Mouse (Mus musculus) bone marrow macrophage, adult 2 months (primary cell): ENCODE measurements around the gene Zdhhc5. TPM values are rescaled to one million over a fixed set of nuclear protein-coding genes. Genes with fewer than 3 reads are reported as not detected.

Experiments
- H3K27ac ChIP-seq: 2 replicates; pipeline ENCODE4 v1.5.1; 2012; ENCODE audit warnings: low read depth, low read length; ENCODE audit not compliant: insufficient read depth
- H3K4me1 ChIP-seq: 2 replicates; pipeline ENCODE4 v1.6.1; 2012; ENCODE audit warnings: low read length; ENCODE audit not compliant: control insufficient read depth, insufficient read depth
- H3K4me3 ChIP-seq: 2 replicates; pipeline ENCODE4 v1.5.1; 2012; ENCODE audit warnings: mild to moderate bottlenecking, low read length, moderate library complexity; ENCODE audit not compliant: insufficient read depth
- CTCF ChIP-seq: IDR thresholded peaks from 2 replicates; pipeline ENCODE4 v1.5.1; 2012; ENCODE audit warnings: low read depth, mild to moderate bottlenecking, low read length, moderate library complexity
- POLR2A ChIP-seq: IDR thresholded peaks from 2 replicates; pipeline ENCODE4 v1.6.1; 2012; ENCODE audit warnings: mild to moderate bottlenecking, low read depth, low read length, borderline replicate concordance
- polyA plus RNA-seq: library from polyadenylated mRNA; stranded (reverse); fragments of >200 nt; gene quantifications from 2 replicates; pipeline ENCODE4 v1.2.4, GENCODE M21; 2012; ENCODE audit not compliant: missing spikeins, insufficient read depth, insufficient read length

Gene Zdhhc5
- polyA plus RNA-seq, 1 experiment: 29.2 TPM

- Histone ChIP-seq H3K4me3 (peak overlapping the region; percentile 59), H3K4me1 (peaks cover 17% of the 10 kb centered on the region), H3K27ac (peak overlapping the region; percentile 2; the same call in 1 of the 2 replicates)
- TF ChIP-seq CTCF (no peak), POLR2A (no peak)
Observed at GRCm38 (mm10) chr2:84649674-84650073, 65.3 kb downstream of the Zdhhc5 start.

- H3K4me3 ChIP-seq: peak overlapping the region; percentile 49
- TF ChIP-seq CTCF (no peak), POLR2A (no peak)
Observed at GRCm38 (mm10) chr2:84648369-84648768, 66.6 kb downstream of the Zdhhc5 start.

GRCm38 (mm10) chr2:84647051-84647568 is 67.9 kb downstream of the Zdhhc5 start:
- Histone ChIP-seq H3K27ac (no peak overlapping the region), H3K4me3 (no peak overlapping the region), H3K4me1 (peaks cover 27% of the 10 kb centered on the region)
- TF ChIP-seq CTCF (no peak), POLR2A (no peak)

More at GRCm38 (mm10) chr2:84648369-84648768, 66.6 kb downstream of the Zdhhc5 start:
- H3K27ac ChIP-seq: no peak overlapping the region
- peaks cover 22% of the 10 kb centered on the region for H3K4me1 ChIP-seq

- Histone ChIP-seq H3K4me3 (no peak overlapping the region), H3K27ac (no peak overlapping the region), H3K4me1 (peaks cover 36% of the 10 kb centered on the region)
- TF ChIP-seq POLR2A: no peak
- no peak for TF ChIP-seq CTCF
Observed at GRCm38 (mm10) chr2:84646138-84646537, 68.8 kb downstream of the Zdhhc5 start.

GRCm38 (mm10) chr2:84640833-84641232 is 74.1 kb downstream of the Zdhhc5 start:
- TF ChIP-seq POLR2A: no peak
- no peak for TF ChIP-seq CTCF
- Histone ChIP-seq H3K4me1 (peaks cover 58% of the 10 kb centered on the region), H3K27ac (no peak overlapping the region), H3K4me3 (no peak overlapping the region)

GRCm38 (mm10) chr2:84638428-84639220 is 76.4 kb downstream of the Zdhhc5 start:
- peak overlapping the region; percentile 61 for H3K27ac ChIP-seq
- H3K4me1 ChIP-seq: peaks cover 70% of the 10 kb centered on the region
- TF ChIP-seq POLR2A: no peak
- no peak for TF ChIP-seq CTCF
- H3K4me3 ChIP-seq: no peak overlapping the region

Other genes starting within 250 kb of the Zdhhc5 start
- 21.5 and 25.5 TPM in 2 replicates for gene Tfpi, start 238.4 kb downstream of the Zdhhc5 start, polyA plus RNA-seq
- 99.2 and 110 TPM in 2 replicates for gene Ctnnd1, start 64.4 kb downstream of the Zdhhc5 start, polyA plus RNA-seq
- gene Btbd18, start 56.1 kb downstream of the Zdhhc5 start, polyA plus RNA-seq: not detected in 2 replicates
- gene Selenoh, start 44.4 kb downstream of the Zdhhc5 start, polyA plus RNA-seq: 24.2 and 24.5 TPM in 2 replicates
- not detected in 2 replicates for gene Gm28635, start 37.1 kb downstream of the Zdhhc5 start, polyA plus RNA-seq
- 20.4 and 22.9 TPM in 2 replicates for gene Med19, start 36.8 kb downstream of the Zdhhc5 start, polyA plus RNA-seq
- gene Tmx2, start 36.0 kb downstream of the Zdhhc5 start, polyA plus RNA-seq: 41.4 TPM in 2 replicates
- gene Clp1, start 12.2 kb upstream of the Zdhhc5 start, polyA plus RNA-seq: 16.4 and 16.6 TPM in 2 replicates
- 0.70 and 0.92 TPM in 2 replicates for gene Ypel4, start 18.9 kb upstream of the Zdhhc5 start, polyA plus RNA-seq
- not detected in 2 replicates for gene Gm19426, start 28.5 kb upstream of the Zdhhc5 start, polyA plus RNA-seq
- gene Serping1, start 60.3 kb upstream of the Zdhhc5 start, polyA plus RNA-seq: 0.83 TPM in 1 of 2 replicates, not detected in the other
- gene Ube2l6, start 83.6 kb upstream of the Zdhhc5 start, polyA plus RNA-seq: 107 and 110 TPM in 2 replicates
- gene Smtnl1, start 107.5 kb upstream of the Zdhhc5 start, polyA plus RNA-seq: not detected in 2 replicates
- gene Timm10, start 111.8 kb upstream of the Zdhhc5 start, polyA plus RNA-seq: 20.7 TPM in 2 replicates
- not detected in 2 replicates for gene Slc43a1, start 123.7 kb upstream of the Zdhhc5 start, polyA plus RNA-seq
- not detected in 2 replicates for gene Rtn4rl2, start 171.5 kb upstream of the Zdhhc5 start, polyA plus RNA-seq
- 14.9 and 15.3 TPM in 2 replicates for gene Slc43a3, start 221.4 kb upstream of the Zdhhc5 start, polyA plus RNA-seq